Mouse (Mus musculus): Measurements from ENCODE around the gene Rhbdl3.

DNA sequence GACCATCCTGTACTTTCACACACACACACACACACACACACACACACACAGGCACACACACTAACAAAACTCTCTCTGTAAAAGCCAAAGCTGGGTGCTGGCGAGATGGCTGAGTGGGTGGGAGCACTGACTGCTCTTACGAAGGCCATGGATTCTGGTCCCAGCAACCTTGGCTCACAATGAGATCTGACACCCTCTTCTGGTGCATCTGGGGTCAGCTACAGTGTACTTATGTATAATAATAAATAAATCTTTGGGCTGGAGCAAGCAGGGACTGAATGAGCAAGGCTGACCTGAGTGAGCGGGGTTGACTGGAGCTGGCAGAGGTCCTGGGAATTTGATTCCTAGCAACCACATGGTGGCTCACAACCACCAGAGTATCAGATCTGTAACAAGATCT, 16.9 kb upstream of the Rhbdl3 start:
- TF ChIP-seq CTCF (IDR thresholded peaks at IDR 0.05) (peak; percentile 11; the same call in 1 of the 2 replicates), EP300 (IDR thresholded peaks at IDR 0.05; ENCODE audit: insufficient read depth, low read depth, low read length) (no peak)
